Mouse (Mus musculus): ENCODE results near the gene Tas1r3.

Gene Tas1r3

DNA sequence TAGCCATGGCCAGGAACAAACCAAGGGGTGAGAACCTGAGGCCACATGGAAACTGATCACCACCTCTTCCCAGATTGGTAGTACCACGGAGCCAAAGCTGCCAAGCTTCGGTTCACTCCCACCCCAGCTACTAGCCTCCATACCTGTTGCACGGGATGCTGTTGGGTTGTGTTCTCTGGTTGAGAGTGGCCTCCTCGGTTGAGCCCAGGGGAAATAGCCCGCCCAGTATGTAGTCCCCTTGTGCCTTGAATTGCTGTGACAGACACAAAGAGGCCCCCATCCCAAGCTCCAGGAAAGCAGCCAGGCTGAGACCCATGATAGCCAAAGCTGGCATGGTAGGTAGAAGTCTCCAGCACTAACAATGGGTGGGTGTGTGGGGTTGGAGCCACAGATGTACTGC is at the start of gene Tas1r3:
TSS of gene Tas1r3 (minus strand) at position 362 of the 400 bp plus-strand sequence.
- no peak for DNase-seq

DNA sequence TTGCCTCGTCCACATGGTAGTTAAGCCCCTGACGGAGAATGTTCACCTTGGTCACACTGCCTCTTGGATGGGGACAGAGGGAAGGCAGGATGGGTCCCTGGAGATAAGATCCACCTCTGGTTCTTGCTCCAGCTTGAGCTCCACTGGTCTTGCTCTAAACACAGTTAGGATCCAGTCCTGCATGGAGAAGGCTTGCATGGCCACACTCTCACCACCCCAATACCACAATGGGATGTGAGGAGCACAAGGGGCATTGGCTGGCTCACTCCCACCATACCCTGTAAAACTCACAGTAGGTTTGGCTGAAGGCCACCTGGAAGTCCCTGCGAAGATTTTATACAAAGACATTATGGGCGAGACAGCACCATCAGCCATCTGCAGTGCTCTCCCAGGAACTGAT is 45.6 kb upstream of the Tas1r3 start:
- DNase-seq: no peak

DNA sequence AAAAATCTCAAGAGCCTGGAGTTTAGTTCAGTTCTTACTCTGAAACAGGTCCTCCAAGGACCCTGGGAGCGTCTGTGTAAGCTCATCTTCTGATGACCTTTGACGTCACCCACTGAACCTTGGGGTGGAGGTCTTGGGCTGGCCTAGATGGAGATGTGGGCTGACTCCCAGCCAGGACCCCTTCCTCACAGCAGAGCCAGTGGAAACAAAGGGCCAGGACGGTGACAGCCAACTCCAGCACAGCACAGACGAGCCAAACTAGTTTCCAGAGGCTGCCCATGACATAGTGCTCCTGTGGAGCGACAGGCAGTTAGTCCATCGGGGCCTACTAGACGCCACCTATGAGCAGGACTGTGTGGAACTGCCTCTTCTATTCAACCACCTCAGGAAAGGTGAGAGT is 45.1 kb upstream of the Tas1r3 start:
- no peak for DNase-seq

DNA sequence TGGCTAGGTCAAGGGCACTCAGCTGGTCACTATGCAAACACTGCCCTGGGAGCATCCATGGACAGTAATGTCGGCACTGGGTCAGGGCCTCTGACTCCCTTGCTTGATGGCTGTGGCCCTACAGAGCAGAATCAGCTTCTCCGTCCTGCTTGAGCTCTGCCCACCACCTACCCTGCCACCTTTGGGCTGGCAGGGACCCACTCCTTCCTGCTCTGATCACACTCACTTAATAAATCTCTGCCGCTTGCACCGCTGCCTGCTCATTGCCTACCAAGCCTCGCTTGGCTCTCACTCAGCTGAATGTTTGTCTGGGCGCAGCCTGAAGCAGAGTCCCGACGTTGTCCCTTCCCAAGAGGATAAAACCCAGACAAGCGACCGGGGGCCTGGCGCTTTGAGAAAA is 43.8 kb upstream of the Tas1r3 start:
- DNase-seq: no peak

DNA sequence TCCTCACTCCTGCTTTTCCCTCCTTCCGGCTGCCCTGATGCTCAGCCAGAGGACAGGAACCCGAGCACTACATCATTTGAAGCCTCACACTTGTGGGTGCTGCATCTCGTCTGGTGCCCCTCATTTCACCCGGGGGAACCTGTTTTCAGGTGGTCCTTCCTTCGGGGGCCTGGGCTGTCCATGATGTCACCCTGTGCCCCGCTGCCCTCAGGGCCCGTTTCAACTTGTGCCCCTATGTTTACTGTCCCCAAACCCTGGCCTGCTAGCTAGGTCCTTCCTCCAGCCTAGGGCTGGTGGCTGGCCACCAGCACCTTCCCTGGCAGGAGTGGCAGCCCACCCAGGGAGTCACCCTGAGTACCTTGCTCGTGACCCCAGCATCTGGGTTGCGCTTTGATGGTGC is 43.0 kb upstream of the Tas1r3 start:
- no peak for DNase-seq

DNA sequence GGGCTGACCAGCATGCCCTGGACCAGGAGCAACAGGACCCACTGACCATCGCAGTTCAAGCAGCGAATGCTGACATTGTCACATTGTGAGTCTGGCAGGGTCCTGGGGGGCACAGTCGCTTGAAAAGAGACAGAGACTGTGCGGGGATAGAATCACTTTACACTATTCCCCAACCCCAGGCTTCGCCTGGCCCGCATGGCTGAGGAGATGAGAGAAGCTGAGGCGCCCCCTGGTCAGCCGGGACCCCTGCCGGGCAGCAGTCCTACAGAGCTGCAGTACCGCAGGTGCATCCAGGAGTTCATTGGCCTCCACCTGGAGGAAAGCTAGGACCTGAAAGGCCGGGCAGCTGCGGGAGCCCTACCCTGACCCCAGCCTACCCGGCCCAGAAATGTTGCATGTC is 42.5 kb upstream of the Tas1r3 start:
- DNase-seq: no peak

DNA sequence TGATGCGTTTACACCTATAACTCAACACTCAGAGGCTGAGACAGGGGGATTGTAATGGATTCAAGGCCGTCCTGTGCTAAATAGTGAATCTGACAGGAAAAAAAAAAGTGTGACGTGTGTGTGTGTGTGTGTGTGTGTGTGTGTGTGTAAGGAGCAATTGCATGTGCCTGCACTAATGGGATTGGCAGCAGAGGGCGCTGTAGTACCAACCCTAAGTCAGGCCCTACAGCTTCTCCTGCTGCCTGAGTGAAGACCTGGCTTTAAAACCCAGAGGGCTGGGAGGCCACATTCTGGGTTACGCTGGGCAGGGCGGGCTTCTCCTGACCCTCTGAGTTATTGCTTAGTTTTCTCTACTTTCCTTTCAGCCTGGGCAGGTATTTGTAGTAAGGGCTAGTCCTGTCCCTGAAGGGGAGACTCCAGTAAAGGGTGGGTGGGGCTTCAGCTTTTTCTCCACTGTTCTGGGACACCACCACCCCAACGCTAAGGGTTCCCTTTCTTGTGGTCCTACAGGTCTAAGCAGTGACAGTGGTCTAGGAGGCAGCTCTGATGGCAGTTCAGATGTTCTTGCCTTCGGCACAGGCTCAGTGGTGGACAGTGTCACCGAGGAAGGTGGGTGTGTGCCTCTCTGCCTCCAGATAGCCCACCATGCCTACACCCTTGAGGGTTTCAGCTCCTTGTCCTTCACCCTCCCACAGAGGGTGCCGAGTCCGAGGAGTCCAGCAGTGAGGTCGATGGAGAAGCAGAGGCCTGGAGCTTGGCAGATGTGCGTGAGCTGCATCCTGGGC is 41.3 kb upstream of the Tas1r3 start:
- DNase-seq: peak; percentile 42

DNA sequence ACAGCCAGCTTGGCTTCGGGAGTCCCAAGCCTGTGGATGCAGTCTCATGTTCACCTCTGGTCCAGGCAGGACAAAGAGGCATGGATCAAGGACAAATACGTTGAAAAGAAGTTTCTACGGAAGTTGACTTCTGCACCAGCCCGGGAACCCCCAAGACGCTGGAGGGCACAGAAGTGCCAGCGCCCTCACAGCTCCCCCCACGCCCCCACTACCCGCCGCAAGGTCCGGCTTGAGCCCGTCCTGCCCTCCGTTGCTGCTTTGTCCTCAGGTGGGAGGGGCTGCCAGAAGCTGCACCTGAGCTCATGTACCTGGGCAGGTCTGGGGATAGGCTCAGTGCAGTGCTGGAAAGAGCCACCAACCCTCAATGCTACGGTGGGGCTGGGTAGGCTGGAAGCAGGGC is 40.1 kb upstream of the Tas1r3 start:
- DNase-seq: no peak

DNA sequence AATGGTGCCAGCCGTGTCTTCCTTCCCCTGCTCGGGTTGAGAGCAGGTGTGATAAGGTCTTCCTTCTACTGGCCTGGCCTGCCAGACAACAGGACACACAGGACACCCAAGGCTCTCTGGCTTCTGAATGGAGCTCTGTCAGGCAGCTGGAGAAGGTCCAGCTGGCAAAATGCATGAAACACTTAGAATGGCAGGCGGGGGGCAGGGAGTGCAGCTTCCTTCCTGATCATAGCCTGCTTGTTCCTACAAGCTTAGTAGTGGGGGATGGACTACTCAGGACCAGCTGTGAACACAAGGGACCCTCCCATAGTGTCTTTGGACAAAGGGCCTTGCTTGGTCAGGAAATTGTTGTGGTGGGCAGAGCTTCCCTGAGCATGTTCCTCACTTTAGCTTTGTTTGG is 38.0 kb upstream of the Tas1r3 start:
- no peak for DNase-seq

DNA sequence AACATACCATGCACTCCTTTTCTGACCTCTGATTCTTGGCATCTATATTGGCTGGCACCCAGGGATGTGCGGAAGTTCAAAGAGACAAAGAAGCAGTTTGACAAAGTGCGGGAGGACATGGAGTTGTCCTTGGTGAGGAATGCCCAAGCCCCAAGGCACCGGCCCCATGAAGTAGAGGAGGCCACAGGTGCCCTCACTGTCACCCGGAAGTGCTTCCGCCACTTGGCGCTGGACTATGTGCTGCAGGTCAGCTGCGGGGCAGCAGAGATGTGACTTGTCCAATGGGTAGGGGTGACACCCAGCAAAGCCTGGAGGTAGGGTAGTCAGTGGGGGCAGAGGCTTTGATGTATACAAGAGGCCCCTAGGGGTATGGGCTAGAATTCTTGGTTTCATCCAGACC is 36.2 kb upstream of the Tas1r3 start:
- DNase-seq: no peak

DNA sequence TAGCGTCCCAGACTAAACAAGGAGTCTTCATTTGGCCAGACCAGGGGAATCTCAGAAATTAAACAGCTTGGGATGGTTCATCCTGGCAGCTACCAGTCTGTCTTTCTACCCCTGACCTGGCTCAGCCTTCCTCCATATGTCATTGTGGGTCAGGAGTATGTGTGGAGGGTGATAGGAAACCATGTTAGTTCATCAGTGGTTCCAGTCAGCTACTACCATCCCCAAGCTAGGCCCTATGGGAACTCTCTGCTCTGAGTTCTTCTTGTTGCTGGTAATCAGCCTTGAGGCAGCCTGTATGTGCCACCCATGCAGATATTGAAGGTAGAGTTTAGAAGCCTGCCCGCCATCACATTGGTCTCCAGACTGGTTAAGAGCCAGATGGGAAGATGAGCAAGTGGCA is 35.2 kb upstream of the Tas1r3 start:
- no peak for DNase-seq

DNA sequence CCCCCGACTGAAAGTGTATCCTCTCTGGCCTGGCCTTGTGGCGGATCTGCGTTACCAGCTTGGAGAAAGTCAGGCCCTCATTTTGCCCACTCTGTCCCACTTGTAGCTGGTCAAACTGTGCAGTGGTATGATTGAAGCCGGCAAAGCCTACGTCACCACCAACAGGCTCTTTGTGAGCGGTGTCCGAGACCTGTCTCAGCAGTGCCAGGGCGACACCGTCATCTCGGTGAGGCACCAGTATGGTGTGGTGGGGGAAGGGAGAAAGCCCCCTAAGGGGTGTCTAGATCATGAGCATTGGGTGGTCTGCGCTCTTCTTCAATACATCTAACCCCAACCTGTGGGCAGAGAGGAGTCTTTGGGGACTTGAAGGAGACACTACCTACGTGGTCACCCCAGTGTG is 33.3 kb upstream of the Tas1r3 start:
- DNase-seq: no peak

DNA sequence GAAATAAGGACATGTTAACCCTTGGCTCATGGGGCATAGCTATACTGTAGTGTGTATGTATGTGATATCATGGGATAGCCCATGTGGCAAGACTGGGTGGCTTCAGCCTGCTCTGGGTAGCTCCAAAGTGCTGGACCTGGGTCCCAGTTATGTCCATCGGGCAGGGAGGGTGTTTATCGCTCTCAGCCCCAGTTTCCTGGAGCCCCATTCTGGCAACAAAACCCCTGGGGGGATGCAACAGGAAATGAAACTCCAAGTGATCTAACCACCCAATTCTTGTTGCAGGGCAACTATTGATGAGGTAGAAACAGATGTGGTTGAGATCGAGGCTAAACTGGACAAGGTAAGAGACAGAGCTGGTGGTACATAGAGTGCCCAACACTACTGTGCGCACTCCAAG is 32.7 kb upstream of the Tas1r3 start:
- DNase-seq: no peak

DNA sequence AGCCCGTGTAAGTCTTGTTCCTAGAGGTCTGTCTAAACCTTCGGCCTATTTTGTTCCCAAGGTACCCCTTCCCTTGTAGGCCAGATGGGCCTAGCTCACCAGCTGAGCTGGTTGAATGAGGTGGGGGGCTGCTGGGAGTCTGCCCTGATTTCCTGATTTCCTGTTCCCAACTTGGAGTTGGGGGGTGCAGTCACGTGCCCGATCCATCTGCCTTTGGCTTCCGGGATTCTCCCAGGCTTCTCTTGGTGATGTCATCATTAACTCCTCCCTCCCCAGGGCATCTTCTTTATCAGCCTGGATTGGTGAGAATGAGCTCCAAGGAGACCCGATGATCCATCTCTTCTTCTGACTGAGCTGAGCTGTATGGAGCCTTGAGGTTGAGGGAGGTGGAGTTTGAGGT is 32.1 kb upstream of the Tas1r3 start:
- DNase-seq: peak; percentile 88

DNA sequence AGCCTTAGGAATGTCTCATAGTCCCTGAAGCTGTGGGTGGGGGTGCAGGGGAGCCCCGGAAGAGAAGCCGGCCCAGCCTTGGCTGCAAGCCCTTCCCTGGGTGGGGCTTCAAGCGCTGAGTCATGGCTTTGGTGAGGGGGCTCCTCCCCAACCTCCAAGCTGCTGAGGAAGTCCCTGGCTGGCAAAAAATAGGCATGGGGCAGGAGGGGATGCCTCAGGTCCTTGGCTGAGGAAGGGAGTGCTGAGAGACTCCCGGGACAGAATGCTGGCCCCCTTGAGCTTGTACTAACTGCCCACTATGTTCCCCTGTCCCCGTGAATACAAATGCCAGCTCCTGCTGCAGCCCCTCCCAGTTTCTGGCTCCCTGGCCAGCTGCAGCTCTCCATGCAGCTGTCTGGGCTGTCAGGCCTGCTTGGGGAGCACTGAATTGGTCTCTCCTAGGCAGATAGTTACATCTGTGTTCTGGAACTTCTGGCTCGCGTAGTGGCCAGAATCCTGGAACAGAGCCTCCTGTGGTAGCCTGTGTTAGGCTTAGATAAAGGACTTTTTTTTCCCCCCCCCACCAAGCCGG is 31.2 kb upstream of the Tas1r3 start:
- peak; percentile 20 for DNase-seq

DNA sequence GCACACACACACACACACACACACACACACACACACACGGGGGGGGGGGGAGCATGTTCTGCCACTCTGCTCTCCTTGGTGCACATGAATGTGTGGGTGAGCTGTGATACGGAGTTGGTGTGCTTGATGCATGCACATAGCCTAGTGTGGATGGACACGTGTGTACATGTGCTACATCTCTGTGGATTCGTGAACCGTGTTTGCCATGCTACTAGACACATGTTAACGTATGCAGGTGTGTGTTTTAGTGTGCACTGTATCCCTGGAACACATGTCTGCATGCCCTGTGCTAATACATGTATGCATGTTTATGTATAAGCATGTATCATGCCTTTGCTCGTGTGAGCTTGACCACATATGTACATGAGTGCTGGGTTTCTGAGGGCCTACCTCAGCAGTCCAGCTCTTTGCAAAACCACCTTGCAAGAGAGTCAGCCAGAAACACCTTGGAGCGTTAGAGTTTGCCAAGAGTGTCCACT is 30.1 kb upstream of the Tas1r3 start:
- no peak for DNase-seq

DNA sequence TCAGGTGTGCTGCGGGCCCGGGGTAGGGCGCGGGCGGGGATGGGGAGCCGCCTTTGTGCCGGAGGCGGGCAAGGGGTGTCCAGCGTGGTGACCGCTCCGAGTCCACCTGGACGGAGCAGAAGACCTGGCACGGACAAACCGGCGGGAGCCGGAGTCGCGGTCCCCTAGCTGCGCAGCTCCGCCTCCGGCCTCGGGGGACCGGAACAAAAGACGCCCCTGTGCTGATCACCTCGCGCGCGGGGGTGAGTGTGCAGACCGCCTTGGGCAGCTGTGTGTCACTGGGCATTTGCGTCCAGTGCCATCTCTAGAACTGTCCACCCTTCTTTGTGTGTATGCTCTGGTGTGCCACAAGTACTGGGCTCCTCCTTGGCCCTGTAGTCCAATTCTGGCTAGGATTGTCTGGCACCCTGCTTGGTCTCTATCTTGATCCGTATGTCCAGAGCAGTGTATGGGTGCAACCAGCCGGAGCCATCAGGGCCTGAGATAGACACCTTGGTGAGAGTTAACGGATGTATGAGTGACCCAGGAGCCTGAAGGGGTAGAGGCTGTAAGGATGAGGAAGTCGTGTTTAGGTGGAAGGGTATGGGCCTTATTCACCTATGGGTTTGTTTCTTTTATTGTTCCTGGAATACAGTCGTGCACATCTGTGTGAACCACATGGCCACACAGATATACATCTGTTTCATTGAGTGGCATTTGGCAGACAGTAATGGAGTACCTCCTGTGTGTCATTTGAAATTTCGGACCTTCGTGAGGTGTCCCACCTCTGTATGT is 29.5 kb upstream of the Tas1r3 start:
- DNase-seq: peak; percentile 74

DNA sequence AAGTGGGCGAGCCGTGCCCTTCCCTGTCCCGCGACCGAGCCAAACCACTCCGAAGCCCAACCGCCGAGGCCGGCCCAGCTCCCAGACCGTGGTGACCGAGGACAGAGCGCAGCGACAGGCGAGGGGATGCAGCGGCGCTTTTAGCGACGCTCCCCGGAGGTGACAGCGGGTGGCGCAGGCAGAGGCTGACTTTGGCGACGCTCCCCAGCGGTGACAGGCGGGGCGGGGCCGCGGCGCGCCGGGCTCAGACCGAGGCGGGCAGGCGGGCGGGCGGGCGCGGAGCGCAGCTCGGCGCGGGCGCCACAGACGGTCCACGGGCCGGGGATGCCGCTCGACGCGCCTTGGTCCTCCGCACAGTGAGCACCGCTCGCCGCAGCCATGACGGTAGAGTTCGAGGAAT is 28.9 kb upstream of the Tas1r3 start:
- peak; percentile 92 for DNase-seq

DNA sequence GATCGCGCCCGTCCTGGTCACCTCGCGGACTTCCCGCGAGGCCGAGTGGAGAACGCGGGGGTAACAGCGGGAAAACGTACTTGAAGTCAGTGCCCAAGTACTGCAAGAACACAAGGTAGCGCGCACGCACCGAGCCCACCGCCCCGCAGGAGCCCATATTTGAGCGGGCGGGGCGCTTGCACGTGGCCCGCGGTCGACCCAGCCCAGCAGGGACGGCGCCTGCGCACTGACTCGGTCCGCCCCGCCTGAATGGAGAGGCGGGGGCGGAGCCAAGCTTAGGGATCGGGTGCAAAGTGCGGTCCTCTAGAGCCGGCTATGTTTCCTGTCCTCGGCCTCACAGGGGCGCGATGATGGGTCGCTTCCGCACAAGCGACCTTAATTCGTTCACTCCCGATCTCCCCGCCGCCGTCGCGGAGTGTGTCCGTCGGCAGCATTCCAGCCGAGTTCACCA is 28.4 kb upstream of the Tas1r3 start, which contains the start of the genes Pusl1 and Acap3:
TSS of gene Pusl1 (minus strand) at position 231 of the 451 bp plus-strand sequence.
TSS of gene Acap3 (plus strand) at position 272 of the 451 bp plus-strand sequence.
- peak; percentile 97 for DNase-seq

DNA sequence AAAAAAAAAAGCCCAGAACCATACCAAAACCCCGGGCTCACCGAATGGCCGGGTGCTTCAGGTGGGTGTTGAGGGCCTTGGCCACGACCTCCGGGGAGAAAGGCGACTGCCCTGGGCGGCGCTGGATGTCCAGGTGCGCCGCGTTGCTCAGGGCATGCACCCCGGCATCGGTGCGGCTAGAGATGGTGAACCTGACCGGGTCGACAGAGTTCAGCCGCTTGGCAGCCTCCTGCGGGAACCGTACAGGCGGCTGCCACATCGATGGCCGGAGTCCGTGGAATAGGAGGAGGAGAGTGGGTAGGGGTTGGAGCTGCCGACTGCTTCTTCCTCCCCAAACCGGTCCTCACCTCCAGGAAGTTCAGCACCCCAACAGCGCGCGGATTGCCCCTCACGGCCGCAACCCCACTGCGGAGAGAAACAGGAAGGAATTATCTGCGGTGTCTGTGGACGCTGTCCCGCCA is 27.9 kb upstream of the Tas1r3 start:
- DNase-seq: no peak

DNA sequence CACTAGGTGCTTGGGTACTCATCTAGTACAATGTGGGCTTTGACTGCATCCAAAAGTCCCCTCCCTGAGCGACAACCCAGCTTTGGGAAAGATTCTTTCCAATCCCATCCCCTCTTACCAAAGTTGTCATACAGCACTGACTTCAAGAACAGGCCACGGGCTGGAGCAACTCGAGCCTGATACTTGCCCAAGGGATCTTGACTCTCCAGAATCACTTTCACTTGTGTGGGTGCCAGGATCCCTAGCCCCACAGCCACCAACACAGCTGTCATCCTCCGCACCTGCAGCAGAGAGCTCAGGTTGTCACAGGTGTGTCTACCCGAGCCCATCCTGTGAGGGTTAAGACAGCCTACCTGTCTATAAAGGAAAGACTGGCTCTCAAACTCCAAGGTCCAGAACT is 26.2 kb upstream of the Tas1r3 start:
- DNase-seq: no peak

DNA sequence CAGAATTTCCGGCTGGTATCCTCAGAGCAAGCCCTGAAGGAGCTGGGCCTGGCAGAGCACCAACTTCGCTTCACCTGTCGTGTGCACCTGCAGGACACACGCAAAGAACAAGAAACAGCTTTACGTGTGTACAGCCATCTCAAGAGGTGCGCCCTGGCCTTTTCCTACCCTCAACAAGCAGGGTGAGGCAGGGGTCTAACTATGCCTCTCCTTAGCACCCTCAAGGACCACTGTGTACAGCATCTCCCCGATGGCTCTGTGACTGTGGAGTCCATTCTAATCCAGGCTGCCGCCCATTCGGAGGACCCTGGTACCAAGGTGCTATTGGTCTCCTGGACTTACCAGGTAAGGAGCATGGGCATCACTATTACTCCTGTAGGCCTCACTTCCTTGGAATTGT is 25.0 kb upstream of the Tas1r3 start:
- DNase-seq: no peak

DNA sequence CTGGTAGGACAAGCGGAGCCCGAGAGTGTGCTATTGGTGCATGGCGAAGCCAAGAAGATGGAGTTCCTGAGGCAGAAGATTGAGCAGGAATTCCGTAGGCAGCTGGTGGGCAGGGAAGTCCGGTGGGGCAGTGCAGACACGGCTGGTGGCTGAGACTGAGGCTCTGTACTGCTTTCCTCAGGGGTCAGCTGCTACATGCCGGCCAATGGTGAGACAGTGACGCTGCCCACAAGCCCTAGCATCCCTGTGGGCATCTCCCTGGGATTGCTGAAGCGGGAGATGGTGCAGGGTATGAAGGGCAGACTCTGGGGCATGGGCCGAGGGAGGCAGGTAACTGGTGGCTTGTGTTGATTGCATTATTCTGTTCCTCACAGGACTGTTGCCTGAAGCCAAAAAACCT is 24.5 kb upstream of the Tas1r3 start:
- no peak for DNase-seq

DNA sequence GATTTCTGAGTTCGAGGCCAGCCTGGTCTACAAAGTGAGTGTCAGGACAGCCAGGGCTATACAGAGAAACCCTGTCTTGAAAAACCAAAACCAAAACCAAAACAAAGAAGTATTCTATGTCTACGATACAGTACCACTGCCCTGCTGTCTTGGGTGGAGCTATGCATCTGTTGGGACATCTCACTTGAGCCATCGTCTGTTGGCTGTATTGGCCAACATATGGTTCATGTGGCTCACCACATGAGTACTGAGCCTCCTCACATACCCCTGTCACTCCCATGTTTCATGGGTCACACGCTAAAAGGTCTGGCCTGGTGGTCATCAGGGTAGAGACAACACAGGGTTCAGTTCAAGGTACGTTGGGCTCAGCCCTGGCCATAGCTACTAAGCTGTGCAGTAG is 23.2 kb upstream of the Tas1r3 start:
- no peak for DNase-seq
